Mouse (Mus musculus): ENCODE results near the gene Gpr152. TPM values are rescaled to one million over a fixed set of nuclear protein-coding genes. Genes with fewer than 3 reads are reported as not detected.

Gene Gpr152
- total RNA-seq (2012; rRNA removed), result not detected in 2 replicates
- polyA plus RNA-seq (2012; ENCODE audit: insufficient read depth in 1 of 2, insufficient read length in 2 of 2, low read depth in 1 of 2, low replicate concordance in 2 of 2, missing spikeins in 1 of 2), result under 1 TPM in 1 of 2 experiments, not detected in 1; 0.03 TPM

DNA sequence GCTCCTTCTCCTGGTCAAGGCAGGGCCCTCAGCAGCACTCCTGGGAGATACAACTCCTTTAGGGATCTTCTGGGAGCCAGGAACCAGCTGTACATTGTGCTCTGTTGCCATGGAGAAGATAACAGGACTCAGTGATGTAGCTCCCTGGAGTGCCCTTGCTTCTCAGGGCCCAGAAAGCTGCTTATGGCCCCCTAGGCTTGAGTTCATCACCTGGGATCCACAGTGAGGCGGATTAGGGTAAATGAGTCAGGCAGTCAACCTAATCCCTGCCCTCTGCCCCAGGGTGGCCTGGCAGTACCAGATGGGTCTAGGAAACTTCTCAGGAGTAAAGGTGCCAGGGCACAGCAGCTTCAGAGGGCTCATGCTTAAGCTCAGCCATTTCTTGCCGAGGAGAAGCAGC lies at the start of gene Gpr152:
TSS of gene Gpr152 (plus strand) at position 342 of the 400 bp plus-strand sequence.
- DNase-seq (ENCODE audit: low read depth, low spot score), result no peak
- H3K36me3 ChIP-seq (ENCODE audit: control insufficient read depth in 1 of 2, insufficient read depth in 2 of 2, low read length in 2 of 2), result no peaks in the 10 kb centered on the region
- H3K27ac ChIP-seq (ENCODE audit: control insufficient read depth, low read depth, low read length), result no peak within 1 kb of the TSS
- no peak for TF ChIP-seq RCOR1 (IDR thresholded peaks at IDR 0.05; ENCODE audit: low read depth, low read length)
- no peak for TF ChIP-seq POLR2AphosphoS5 (IDR thresholded peaks at IDR 0.05; ENCODE audit: borderline replicate concordance, low read depth, low read length)
- TF ChIP-seq ZKSCAN1 (IDR thresholded peaks at IDR 0.05; ENCODE audit: low read depth, low read length), result no peak
- no peak for TF ChIP-seq CTCF (IDR thresholded peaks at IDR 0.05 in 2 of 3, conservative IDR thresholded peaks at IDR 0.05 in 1 of 3; ENCODE audit: control insufficient read depth in 1 of 3, insufficient read depth in 1 of 3, low read depth in 2 of 3, low read length in 3 of 3, poor library complexity in 1 of 3, severe bottlenecking in 1 of 3)
- TF ChIP-seq MAZ (IDR thresholded peaks at IDR 0.05; ENCODE audit: low read depth, low read length), result no peak
- no peak for TF ChIP-seq ZC3H11A (IDR thresholded peaks at IDR 0.05; ENCODE audit: low read depth, low read length)
- no peak for TF ChIP-seq KAT2A (conservative IDR thresholded peaks at IDR 0.05; ENCODE audit: low read depth, low read length)
- no peak for TF ChIP-seq CHD2 (IDR thresholded peaks at IDR 0.05; ENCODE audit: low read length)
- no peak for TF ChIP-seq SMC3 (IDR thresholded peaks at IDR 0.05; ENCODE audit: low read depth, low read length)
- TF ChIP-seq ETS1 (IDR thresholded peaks at IDR 0.05; ENCODE audit: low read depth, low read length), result no peak
- TF ChIP-seq TCF12 (IDR thresholded peaks at IDR 0.05; ENCODE audit: low read depth, low read length), result no peak
- no peak within 1 kb of the TSS for H3K9ac ChIP-seq (ENCODE audit: control insufficient read depth, low read depth, low read length, poor library complexity, severe bottlenecking)
- no peaks in the 10 kb centered on the region; a peak in 1 of 4 replicates for H3K27me3 ChIP-seq (ENCODE audit: control insufficient read depth in 1 of 2, insufficient read depth in 2 of 2, low read length in 2 of 2)
- H3K9me3 ChIP-seq (replicated peaks; ENCODE audit: insufficient read depth, low read length), result no peaks in the 10 kb centered on the region
- H3K4me3 ChIP-seq (ENCODE audit: control insufficient read depth in 1 of 2, insufficient read depth in 1 of 2, low read depth in 2 of 2, low read length in 2 of 2), result no peak within 1 kb of the TSS
- H3K4me1 ChIP-seq (ENCODE audit: control insufficient read depth in 1 of 2, insufficient read depth in 2 of 2, low read length in 2 of 2), result no peaks in the 10 kb centered on the region
- H3K79me2 ChIP-seq (ENCODE audit: control insufficient read depth, insufficient read depth, low read length, poor library complexity), result no peaks in the 10 kb centered on the region

DNA sequence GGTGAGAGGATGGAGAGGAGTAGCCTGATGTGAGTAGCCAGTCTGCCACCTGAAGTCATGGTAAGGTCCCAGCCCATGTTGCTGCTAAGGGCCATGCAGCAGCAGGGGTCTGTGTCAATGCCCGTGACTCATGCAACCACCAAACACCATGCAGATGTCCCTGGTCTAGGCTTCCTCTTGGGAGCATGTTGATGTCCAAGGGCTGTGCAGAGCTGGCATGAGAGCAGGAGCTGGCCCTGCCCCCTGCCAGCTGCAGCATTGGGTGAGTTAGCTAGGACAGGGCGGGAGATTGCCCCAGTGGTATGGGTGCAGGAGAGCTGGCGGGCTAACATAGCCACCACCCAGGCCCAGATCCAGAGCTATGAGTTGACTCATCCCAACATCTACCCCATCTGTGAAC lies 49.1 kb upstream of the Gpr152 start:
- TF ChIP-seq MEF2A (IDR thresholded peaks at IDR 0.05; ENCODE audit: extremely low read depth, insufficient replicate concordance, low read depth, low read length, poor library complexity, severe bottlenecking) (no peak), TCF12 (IDR thresholded peaks at IDR 0.05; ENCODE audit: low read depth, low read length) (no peak), CHD1 (IDR thresholded peaks at IDR 0.05; ENCODE audit: low read depth, low read length) (no peak), ELF1 (IDR thresholded peaks at IDR 0.05; ENCODE audit: low read depth, low read length) (no peak), MAX (IDR thresholded peaks at IDR 0.05; ENCODE audit: low read length) (no peak), CTCF (IDR thresholded peaks at IDR 0.05 in 2 of 3, conservative IDR thresholded peaks at IDR 0.05 in 1 of 3; ENCODE audit: control insufficient read depth in 1 of 3, insufficient read depth in 1 of 3, low read depth in 2 of 3, low read length in 3 of 3, poor library complexity in 1 of 3, severe bottlenecking in 1 of 3) (no peak), CHD2 (IDR thresholded peaks at IDR 0.05; ENCODE audit: low read length) (no peak), ZKSCAN1 (IDR thresholded peaks at IDR 0.05; ENCODE audit: low read depth, low read length) (no peak)
- no peaks in the 10 kb centered on the region for H3K9me3 ChIP-seq (replicated peaks; ENCODE audit: insufficient read depth, low read length)
- no peak overlapping the region for H3K4me3 ChIP-seq (ENCODE audit: control insufficient read depth in 1 of 2, insufficient read depth in 1 of 2, low read depth in 2 of 2, low read length in 2 of 2)
- H3K4me1 ChIP-seq (ENCODE audit: control insufficient read depth in 1 of 2, insufficient read depth in 2 of 2, low read length in 2 of 2), result peaks cover 0 to 5% of the 10 kb centered on the region in 2 experiments; a peak in 2 of 4 replicates
- no peaks in the 10 kb centered on the region for H3K79me2 ChIP-seq (ENCODE audit: control insufficient read depth, insufficient read depth, low read length, poor library complexity)
- no peak overlapping the region for H3K9ac ChIP-seq (ENCODE audit: control insufficient read depth, low read depth, low read length, poor library complexity, severe bottlenecking)
- H3K36me3 ChIP-seq (ENCODE audit: control insufficient read depth in 1 of 2, insufficient read depth in 2 of 2, low read length in 2 of 2), result peaks cover 0 to 8% of the 10 kb centered on the region in 2 experiments; a peak in 2 of 4 replicates
- no peaks in the 10 kb centered on the region for H3K27me3 ChIP-seq (ENCODE audit: control insufficient read depth in 1 of 2, insufficient read depth in 2 of 2, low read length in 2 of 2)
- no peak overlapping the region for H3K27ac ChIP-seq (ENCODE audit: control insufficient read depth, low read depth, low read length)
- DNase-seq (ENCODE audit: low read depth, low spot score), result no peak

Data from MEL (cell line).